Mouse (Mus musculus): ENCODE measurements at regions not wholly inside any gene's neighbourhood (a gene's known extent, or its start where the extent isn't known, plus 50 kb on each side); places are given as distances from the start of the nearest gene placed in this dataset.
A peak's percentile ranks its signal among the peaks of the same experiment; 100 is the strongest.

- no peak for DNase-seq
These were observed 215.6 kb upstream of the Ccdc122 start for GRCm38 (mm10) chr14:76820989-76821388.

- DNase-seq: peak; percentile 41
These were observed 216.9 kb upstream of the Ccdc122 start for GRCm38 (mm10) chr14:76819690-76820089.

- no peak for DNase-seq
These were observed 218.1 kb upstream of the Ccdc122 start for GRCm38 (mm10) chr14:76818256-76819010.

GRCm38 (mm10) chr14:76817189-76817772 is 219.3 kb upstream of the Ccdc122 start:
- no peak for DNase-seq

GRCm38 (mm10) chr14:76816666-76817065 is 219.9 kb upstream of the Ccdc122 start:
- no peak for DNase-seq

- DNase-seq: no peak
These were observed 224.3 kb upstream of the Ccdc122 start for GRCm38 (mm10) chr14:76812155-76812875.

GRCm38 (mm10) chr14:76810697-76811589 is 225.6 kb upstream of the Ccdc122 start:
- DNase-seq: no peak

- DNase-seq: no peak
These were observed 226.5 kb upstream of the Ccdc122 start for GRCm38 (mm10) chr14:76810041-76810440.

GRCm38 (mm10) chr14:76809411-76809810 is 227.2 kb upstream of the Ccdc122 start:
- DNase-seq: no peak

- DNase-seq: no peak
These were observed 231.3 kb upstream of the Ccdc122 start for GRCm38 (mm10) chr14:76805151-76805785.

- DNase-seq: no peak
These were observed 232.0 kb upstream of the Ccdc122 start for GRCm38 (mm10) chr14:76804447-76805150.

- no peak for DNase-seq
These were observed 236.4 kb upstream of the Ccdc122 start for GRCm38 (mm10) chr14:76800181-76800580.

GRCm38 (mm10) chr14:76799741-76800140 is 236.8 kb upstream of the Ccdc122 start:
- DNase-seq: no peak

- DNase-seq: no peak
These were observed 237.6 kb upstream of the Ccdc122 start for GRCm38 (mm10) chr14:76798925-76799428.

- DNase-seq: no peak
These were observed 238.1 kb upstream of the Ccdc122 start for GRCm38 (mm10) chr14:76798488-76798887.

- no peak for DNase-seq
These were observed 239.1 kb upstream of the Ccdc122 start for GRCm38 (mm10) chr14:76797518-76797917.

- peak; percentile 10 for DNase-seq
These were observed 235.3 kb upstream of the Serp2 start for GRCm38 (mm10) chr14:76791811-76792571.

- no peak for DNase-seq
These were observed 232.7 kb upstream of the Serp2 start for GRCm38 (mm10) chr14:76789376-76789775.

- no peak for DNase-seq
These were observed 230.9 kb upstream of the Serp2 start for GRCm38 (mm10) chr14:76787601-76788000.

GRCm38 (mm10) chr14:76786214-76786613 is 229.5 kb upstream of the Serp2 start:
- no peak for DNase-seq

GRCm38 (mm10) chr14:76781524-76781880 is 224.8 kb upstream of the Serp2 start:
- DNase-seq: no peak

All from cerebellum, adult 9-10 months (tissue).